Mouse (Mus musculus): ENCODE data around the gene Slc16a2. TPM values are rescaled to one million over a fixed set of nuclear protein-coding genes. Genes with fewer than 3 reads are reported as not detected.
A peak's percentile ranks its signal among the peaks of the same experiment; 100 is the strongest.
"Not testable (repeated sequence)": the region's sequence is repeated elsewhere in the genome, so short reads cannot be mapped to it uniquely, and the experiment has no call there.

Slc16a2 gene
- polyA plus RNA-seq, 1 experiment, result 24.3 TPM

DNA sequence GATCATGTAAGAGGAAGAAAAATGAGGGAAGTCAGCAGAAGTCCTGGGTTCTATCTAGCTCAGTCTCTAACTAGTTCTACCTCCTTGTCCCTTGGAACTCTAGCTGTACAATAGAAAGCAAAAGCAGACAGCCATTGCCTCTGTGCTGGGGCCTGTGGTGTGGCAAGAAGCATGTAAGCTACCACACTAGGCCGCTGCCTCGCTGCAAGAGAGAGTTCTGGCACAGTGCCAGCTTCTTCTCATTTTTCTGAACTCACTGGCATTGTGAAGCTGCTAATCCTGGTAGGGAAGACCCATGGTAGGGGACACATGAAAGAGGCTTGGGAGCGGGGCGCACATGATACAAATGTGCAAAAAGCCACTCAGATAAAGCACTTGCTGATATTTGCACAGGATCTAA lies 117.8 kb downstream of the Slc16a2 start:
- H3K4me3 ChIP-seq (ENCODE audit: insufficient read depth, low read depth, low read length), result no peak overlapping the region

DNA sequence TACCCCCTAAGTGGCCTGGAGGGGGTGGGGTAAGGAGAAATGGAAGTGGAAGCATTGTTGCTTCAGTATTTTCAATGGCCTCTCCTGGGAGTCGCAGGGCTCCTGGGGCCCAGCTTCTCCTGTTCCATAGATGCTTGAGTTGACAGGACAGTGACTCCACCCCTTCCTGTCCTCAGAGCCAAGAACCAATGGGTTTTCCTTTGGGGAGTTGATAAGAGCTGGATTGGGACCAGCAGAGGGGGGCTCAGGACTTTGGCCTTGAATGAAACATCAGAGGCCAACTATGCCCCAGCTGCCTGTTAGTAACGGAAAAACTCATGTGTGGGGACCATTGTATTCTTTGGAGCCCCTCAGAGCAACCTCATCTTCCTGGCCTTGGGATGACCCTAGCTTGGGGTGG lies 124.0 kb downstream of the Slc16a2 start:
- Histone ChIP-seq H3K27ac (replicated peaks; ENCODE audit: low read depth, low read length) (no peak overlapping the region), H3K4me3 (ENCODE audit: insufficient read depth, low read depth, low read length) (no peak overlapping the region), H3K4me1 (ENCODE audit: control insufficient read depth, insufficient read depth, insufficient read length, low read length) (no peaks in the 10 kb centered on the region)

More for the DNA sequence above, 117.8 kb downstream of the Slc16a2 start:
- Histone ChIP-seq H3K4me1 (ENCODE audit: control insufficient read depth, insufficient read depth, insufficient read length, low read length) (no peaks in the 10 kb centered on the region), H3K27ac (replicated peaks; ENCODE audit: low read depth, low read length) (no peak overlapping the region)

- Histone ChIP-seq H3K27ac (replicated peaks; ENCODE audit: low read depth, low read length) (no peak overlapping the region), H3K4me3 (ENCODE audit: insufficient read depth, low read depth, low read length) (no peak overlapping the region), H3K4me1 (ENCODE audit: control insufficient read depth, insufficient read depth, insufficient read length, low read length) (no peaks in the 10 kb centered on the region)
Observed at GRCm38 (mm10) chrX:103696081-103696519, 125.7 kb downstream of the Slc16a2 start.

DNA sequence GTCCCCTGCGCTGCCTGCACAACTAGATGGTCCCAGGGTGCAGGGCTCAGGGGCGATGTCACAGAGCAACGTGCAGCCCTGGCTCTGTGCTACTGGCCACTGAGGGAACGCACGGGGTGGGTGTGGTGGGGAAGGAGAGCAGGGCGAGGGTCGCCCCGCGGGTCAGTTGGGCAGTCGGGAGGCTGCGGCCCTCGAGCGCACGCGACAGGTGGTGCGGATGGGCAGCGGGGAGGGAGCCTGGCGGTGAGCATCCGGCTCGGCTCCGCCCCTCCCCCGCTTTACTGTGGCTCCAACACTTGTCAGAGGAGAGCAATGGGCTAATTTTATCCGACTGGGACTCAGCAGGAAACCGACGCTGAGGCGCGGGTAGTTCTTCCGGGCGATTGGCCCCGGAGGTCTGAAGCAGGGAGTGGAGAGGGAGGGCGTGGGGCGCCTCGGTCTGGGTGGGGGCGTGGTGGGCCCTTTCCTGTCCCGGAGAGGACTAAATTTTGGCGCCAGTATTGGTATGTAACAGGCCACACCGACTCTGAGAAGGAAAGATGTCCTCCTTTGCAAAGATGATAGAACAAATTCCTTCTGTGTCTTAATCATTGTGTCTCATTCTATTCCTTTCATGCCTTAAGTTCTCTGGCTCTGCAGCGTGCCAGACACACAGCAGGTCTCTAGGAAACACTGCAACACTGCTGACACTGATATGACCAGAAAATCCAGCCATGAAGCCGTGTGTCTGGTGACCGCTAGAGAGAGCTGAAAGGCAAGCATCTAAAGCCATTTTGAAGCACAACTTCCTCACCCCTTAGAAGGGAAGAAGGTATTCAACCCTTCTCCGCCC lies 126.4 kb downstream of the Slc16a2 start:
- no peak overlapping the region for H3K27ac ChIP-seq (replicated peaks; ENCODE audit: low read depth, low read length)
- no peaks in the 10 kb centered on the region for H3K4me1 ChIP-seq (ENCODE audit: control insufficient read depth, insufficient read depth, insufficient read length, low read length)

DNA sequence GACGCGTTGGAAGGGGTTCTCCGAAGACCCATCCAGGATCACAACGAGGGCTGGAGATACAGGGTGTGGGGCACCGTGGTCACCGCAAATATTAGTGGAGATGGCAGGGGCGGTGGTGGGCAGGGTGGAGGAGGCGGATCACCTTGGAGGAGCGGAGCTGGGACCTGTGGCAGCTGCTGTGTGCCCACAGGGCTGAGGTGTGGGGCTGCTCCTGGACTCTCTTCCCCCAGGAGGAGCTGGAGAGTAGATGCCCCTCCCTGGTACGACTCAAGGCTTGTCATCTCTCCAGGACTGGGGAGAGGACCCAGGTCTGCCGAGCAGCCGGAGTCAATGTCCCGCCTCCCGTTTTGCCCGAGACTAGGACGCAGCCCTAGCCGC lies 127.0 kb downstream of the Slc16a2 start:
- no peak overlapping the region for H3K27ac ChIP-seq (replicated peaks; ENCODE audit: low read depth, low read length)

More for the DNA sequence above, 126.4 kb downstream of the Slc16a2 start:
- peak overlapping the region; percentile 64 for H3K4me3 ChIP-seq (ENCODE audit: insufficient read depth, low read depth, low read length)

DNA sequence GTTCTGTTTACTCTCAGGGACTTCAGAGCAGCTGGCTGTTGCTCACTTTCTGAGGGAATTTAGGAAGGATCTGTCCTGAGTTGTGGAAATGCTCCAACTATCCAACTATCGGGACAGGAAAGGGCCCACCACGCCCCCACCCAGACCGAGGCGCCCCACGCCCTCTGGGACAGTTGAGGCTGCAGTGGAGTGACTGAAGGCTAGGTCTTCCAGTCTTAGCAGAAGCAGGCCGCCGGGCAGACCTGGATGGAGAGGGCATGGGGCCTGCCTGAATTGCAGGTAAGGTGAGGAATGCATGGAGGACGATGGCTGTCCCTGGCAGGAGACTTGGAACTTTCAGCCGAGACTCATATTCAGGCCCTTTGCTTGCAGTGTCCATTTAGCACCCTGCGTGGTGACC lies 127.4 kb downstream of the Slc16a2 start:
- Histone ChIP-seq H3K4me1 (ENCODE audit: control insufficient read depth, insufficient read depth, insufficient read length, low read length) (no peaks in the 10 kb centered on the region), H3K27ac (replicated peaks; ENCODE audit: low read depth, low read length) (no peak overlapping the region), H3K4me3 (ENCODE audit: insufficient read depth, low read depth, low read length) (0 out of 2 replicates have a peak overlapping the region, but pooled peaks have one; percentile 64)

More for the DNA sequence above, 127.0 kb downstream of the Slc16a2 start:
- H3K4me3 ChIP-seq (ENCODE audit: insufficient read depth, low read depth, low read length), result peak overlapping the region; percentile 64
- no peaks in the 10 kb centered on the region for H3K4me1 ChIP-seq (ENCODE audit: control insufficient read depth, insufficient read depth, insufficient read length, low read length)

DNA sequence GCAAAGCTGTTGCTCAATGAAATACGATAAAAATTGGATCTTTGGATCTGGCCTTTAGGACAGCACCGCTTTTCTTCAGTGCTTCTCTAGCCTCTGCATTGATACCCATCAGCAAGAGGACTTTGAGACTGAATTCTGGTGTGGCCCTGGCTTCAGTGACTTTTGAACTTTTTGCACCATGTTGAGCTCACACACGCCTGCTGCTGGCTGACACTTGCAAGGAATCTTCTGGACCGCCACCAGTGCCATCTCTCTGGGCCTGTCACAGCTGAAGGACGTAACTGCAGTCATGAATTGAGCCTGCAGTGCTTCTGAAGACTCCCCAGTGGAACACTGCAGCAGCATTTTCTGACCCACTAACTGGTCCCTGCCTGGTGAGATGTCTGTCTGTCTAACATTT lies 128.9 kb downstream of the Slc16a2 start:
- H3K4me1 ChIP-seq (ENCODE audit: control insufficient read depth, insufficient read depth, insufficient read length, low read length), result no peaks in the 10 kb centered on the region
- H3K4me3 ChIP-seq (ENCODE audit: insufficient read depth, low read depth, low read length), result no peak overlapping the region
- no peak overlapping the region for H3K27ac ChIP-seq (replicated peaks; ENCODE audit: low read depth, low read length)

DNA sequence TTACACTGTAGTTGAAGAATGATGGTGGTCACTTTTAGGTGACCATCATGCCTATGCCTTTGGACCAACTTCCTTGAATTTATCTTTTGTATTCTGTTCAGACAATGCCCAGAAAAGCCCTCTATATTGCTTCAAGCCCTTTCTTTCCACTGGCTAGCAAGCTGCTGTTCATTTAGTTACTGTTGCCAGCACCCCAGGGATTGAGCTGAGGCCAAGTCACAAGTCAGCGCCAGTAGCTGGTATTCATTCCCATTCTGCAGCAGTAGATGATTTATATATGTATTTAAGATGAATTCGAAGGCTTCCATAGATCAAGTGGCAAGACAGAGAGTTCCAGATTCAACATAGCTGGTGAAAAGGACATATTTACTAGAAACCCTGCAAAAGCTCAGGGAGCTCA lies 133.2 kb downstream of the Slc16a2 start:
- Histone ChIP-seq H3K4me3 (ENCODE audit: insufficient read depth, low read depth, low read length) (no peak overlapping the region), H3K27ac (replicated peaks; ENCODE audit: low read depth, low read length) (no peak overlapping the region), H3K4me1 (ENCODE audit: control insufficient read depth, insufficient read depth, insufficient read length, low read length) (no peaks in the 10 kb centered on the region)

- Histone ChIP-seq H3K4me1 (ENCODE audit: control insufficient read depth, insufficient read depth, insufficient read length, low read length) (no peaks in the 10 kb centered on the region), H3K27ac (replicated peaks; ENCODE audit: low read depth, low read length) (no peak overlapping the region), H3K4me3 (ENCODE audit: insufficient read depth, low read depth, low read length) (no peak overlapping the region)
Observed at GRCm38 (mm10) chrX:103674674-103675073, 147.1 kb downstream of the Slc16a2 start.

- Histone ChIP-seq H3K4me1 (ENCODE audit: control insufficient read depth, insufficient read depth, insufficient read length, low read length) (no peaks in the 10 kb centered on the region), H3K27ac (replicated peaks; ENCODE audit: low read depth, low read length) (no peak overlapping the region), H3K4me3 (ENCODE audit: insufficient read depth, low read depth, low read length) (no peak overlapping the region)
Observed at GRCm38 (mm10) chrX:103673761-103674160, 148.0 kb downstream of the Slc16a2 start.

- no peak overlapping the region for H3K27ac ChIP-seq (replicated peaks; ENCODE audit: low read depth, low read length)
- H3K4me1 ChIP-seq (ENCODE audit: control insufficient read depth, insufficient read depth, insufficient read length, low read length), result no peaks in the 10 kb centered on the region
- no peak overlapping the region for H3K4me3 ChIP-seq (ENCODE audit: insufficient read depth, low read depth, low read length)
Observed at GRCm38 (mm10) chrX:103670245-103670644, 151.5 kb downstream of the Slc16a2 start.

- H3K4me3 ChIP-seq (ENCODE audit: insufficient read depth, low read depth, low read length); H3K27ac ChIP-seq (replicated peaks; ENCODE audit: low read depth, low read length); H3K4me1 ChIP-seq (ENCODE audit: control insufficient read depth, insufficient read depth, insufficient read length, low read length): not testable (repeated sequence)
Observed at GRCm38 (mm10) chrX:103664445-103664844, 157.3 kb downstream of the Slc16a2 start.

- Histone ChIP-seq H3K4me1 (ENCODE audit: control insufficient read depth, insufficient read depth, insufficient read length, low read length) (no peaks in the 10 kb centered on the region), H3K27ac (replicated peaks; ENCODE audit: low read depth, low read length) (no peak overlapping the region)
Observed at GRCm38 (mm10) chrX:103658985-103659384, 162.8 kb downstream of the Slc16a2 start.

GRCm38 (mm10) chrX:103653021-103653420 lies 168.8 kb downstream of the Slc16a2 start:
- H3K4me3 ChIP-seq (ENCODE audit: insufficient read depth, low read depth, low read length), result no peak overlapping the region
- H3K4me1 ChIP-seq (ENCODE audit: control insufficient read depth, insufficient read depth, insufficient read length, low read length), result no peaks in the 10 kb centered on the region
- H3K27ac ChIP-seq (replicated peaks; ENCODE audit: low read depth, low read length), result no peak overlapping the region

More at GRCm38 (mm10) chrX:103658985-103659384, 162.8 kb downstream of the Slc16a2 start:
- no peak overlapping the region for H3K4me3 ChIP-seq (ENCODE audit: insufficient read depth, low read depth, low read length)

DNA sequence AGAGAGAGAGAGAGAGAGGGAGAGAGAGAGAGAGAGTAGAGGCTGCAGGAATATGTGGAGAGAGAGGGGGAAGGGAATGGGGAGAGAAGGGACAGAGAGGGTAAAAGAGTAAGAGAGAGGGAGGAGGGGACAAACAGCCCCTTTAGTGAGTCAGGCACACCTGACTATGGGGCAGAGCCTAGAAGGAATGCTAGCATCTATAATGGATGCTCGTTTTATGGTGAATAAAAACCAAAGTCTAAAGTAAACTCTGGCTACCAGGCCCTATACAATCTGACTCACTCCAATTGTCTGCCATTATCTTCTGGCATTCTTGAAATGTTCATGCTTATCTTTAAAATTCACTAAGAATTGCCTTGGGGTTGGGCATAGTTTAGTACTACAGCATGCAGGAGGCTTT lies 169.7 kb downstream of the Slc16a2 start:
- Histone ChIP-seq H3K4me3 (ENCODE audit: insufficient read depth, low read depth, low read length) (no peak overlapping the region), H3K4me1 (ENCODE audit: control insufficient read depth, insufficient read depth, insufficient read length, low read length) (no peaks in the 10 kb centered on the region), H3K27ac (replicated peaks; ENCODE audit: low read depth, low read length) (no peak overlapping the region)
